Mouse (Mus musculus) stomach, embryonic 16.5 days (tissue): ENCODE results near the gene Sspn. TPM values are rescaled to one million over a fixed set of nuclear protein-coding genes. Genes with fewer than 3 reads are reported as not detected.
A peak's percentile ranks its signal among the peaks of the same experiment; 100 is the strongest.

ENCODE experiments used
- ATAC-seq: fragments of 200-750 bp; cut with Nextera tagmentation; 2 replicates; pipeline ENCODE4 v1.8.0; 2017; ENCODE audit warnings: moderate number of reproducible peaks, moderate TSS enrichment; ENCODE audit not compliant: insufficient read depth, low FRiP score
- H3K27ac ChIP-seq: fragments of 300-500 bp; sonication (generic); 2 replicates; pipeline ENCODE4 v1.5.1; 2014; ENCODE audit warnings: low read length
- H3K27me3 ChIP-seq: fragments of 300-500 bp; sonication (generic); 2 replicates; pipeline ENCODE4 v1.6.1; 2014; ENCODE audit warnings: low read length, control low read depth, mixed read lengths; ENCODE audit not compliant: control insufficient read depth, insufficient read depth
- H3K36me3 ChIP-seq: fragments of 300-500 bp; sonication (generic); 2 replicates; pipeline ENCODE4 v1.6.1; 2014; ENCODE audit warnings: low read length; ENCODE audit not compliant: control insufficient read depth, insufficient read depth
- H3K4me1 ChIP-seq: fragments of 300-500 bp; sonication (generic); 2 replicates; pipeline ENCODE4 v1.6.1; 2014; ENCODE audit warnings: low read length, control low read depth, mixed read lengths; ENCODE audit not compliant: control insufficient read depth, insufficient read depth
- H3K4me2 ChIP-seq: fragments of 300-500 bp; sonication (generic); 2 replicates; pipeline ENCODE4 v1.6.1; 2014; ENCODE audit warnings: low read depth, low read length, mixed read lengths
- H3K4me3 ChIP-seq: fragments of 300-500 bp; sonication (generic); replicated peaks from 2 replicates; pipeline ENCODE4 v1.5.1; 2014; ENCODE audit warnings: mild to moderate bottlenecking, low read length
- H3K9ac ChIP-seq: fragments of 300-500 bp; sonication (generic); 2 replicates; pipeline ENCODE4 v1.6.1; 2014; ENCODE audit warnings: low read length
- H3K9me3 ChIP-seq: fragments of 300-500 bp; sonication (generic); replicated peaks from 2 replicates; pipeline ENCODE4 v1.6.1; 2016; ENCODE audit warnings: low read length, control low read depth; ENCODE audit not compliant: control insufficient read depth
- WGBS: fragments of 180-500 bp; shearing (Covaris S2); extraction: QIAGEN DNeasy Blood & Tissue Kit; methylation state at CpG from one replicate; pipeline ENCODE4 v1.1.7; 2014; 5-methylcytosine and 5-hydroxymethylcytosine counted together
- polyA plus RNA-seq: library from polyadenylated mRNA; unstranded; fragments of >200 nt; fragmentation: Nextera tagmentation; extraction: Ambion mirVana; gene quantifications from 2 replicates; pipeline ENCODE4 v1.2.1, GENCODE M21; 2015

Gene Sspn
- polyA plus RNA-seq, 1 experiment from 2014 or later = 17.5 TPM

- ATAC-seq = no peak
- H3K36me3 ChIP-seq = no peaks in the 10 kb centered on the region
- no peak overlapping the region for H3K27ac ChIP-seq
- no peak overlapping the region for H3K9ac ChIP-seq
- no peaks in the 10 kb centered on the region for H3K27me3 ChIP-seq
- no peak overlapping the region for H3K4me3 ChIP-seq
- WGBS = 56% methylated on average over 3 of the region's 3 CpGs
- H3K4me2 ChIP-seq = no peak overlapping the region
- peaks cover 10% of the 10 kb centered on the region; the same call in 1 of the 2 replicates for H3K4me1 ChIP-seq
- H3K9me3 ChIP-seq = no peaks in the 10 kb centered on the region
Observed at GRCm38 (mm10) chr6:145943414-145943813, 12.0 kb downstream of the Sspn start.

GRCm38 (mm10) chr6:145945700-145946344, 14.4 kb downstream of the Sspn start:
- no peak overlapping the region for H3K4me2 ChIP-seq
- no peak overlapping the region for H3K4me3 ChIP-seq
- H3K27me3 ChIP-seq = no peaks in the 10 kb centered on the region
- no peaks in the 10 kb centered on the region for H3K36me3 ChIP-seq
- H3K9ac ChIP-seq = no peak overlapping the region
- H3K27ac ChIP-seq = 0 out of 2 replicates have a peak overlapping the region, but pooled peaks have one; percentile 49
- ATAC-seq = peak; percentile 73
- peaks cover 10% of the 10 kb centered on the region; the same call in 1 of the 2 replicates for H3K4me1 ChIP-seq
- H3K9me3 ChIP-seq = no peaks in the 10 kb centered on the region
- 58% methylated on average over 11 of the region's 11 CpGs for WGBS

GRCm38 (mm10) chr6:145949049-145949448, 17.6 kb downstream of the Sspn start:
- peaks cover 10% of the 10 kb centered on the region; the same call in 1 of the 2 replicates for H3K4me1 ChIP-seq
- no peaks in the 10 kb centered on the region for H3K27me3 ChIP-seq
- H3K4me2 ChIP-seq = no peak overlapping the region
- H3K27ac ChIP-seq = no peak overlapping the region
- H3K36me3 ChIP-seq = no peaks in the 10 kb centered on the region
- 49% methylated on average over 4 of the region's 4 CpGs for WGBS
- H3K9ac ChIP-seq = no peak overlapping the region
- no peak overlapping the region for H3K4me3 ChIP-seq
- no peaks in the 10 kb centered on the region for H3K9me3 ChIP-seq
- ATAC-seq = no peak

- no peak overlapping the region for H3K4me3 ChIP-seq
- 70% methylated on average over 5 of the region's 5 CpGs for WGBS
- ATAC-seq = no peak
- no peak overlapping the region for H3K27ac ChIP-seq
- H3K36me3 ChIP-seq = no peaks in the 10 kb centered on the region
- no peak overlapping the region for H3K4me2 ChIP-seq
- H3K27me3 ChIP-seq = no peaks in the 10 kb centered on the region
- no peak overlapping the region for H3K9ac ChIP-seq
- H3K4me1 ChIP-seq = peaks cover 9% of the 10 kb centered on the region; the same call in 1 of the 2 replicates
- no peaks in the 10 kb centered on the region for H3K9me3 ChIP-seq
Observed at GRCm38 (mm10) chr6:145950626-145951025, 19.2 kb downstream of the Sspn start.

- Histone ChIP-seq H3K4me3 (no peak overlapping the region), H3K9ac (no peak overlapping the region), H3K9me3 (no peaks in the 10 kb centered on the region), H3K27me3 (no peaks in the 10 kb centered on the region), H3K4me1 (peaks cover 5% of the 10 kb centered on the region; the same call in 1 of the 2 replicates), H3K36me3 (no peaks in the 10 kb centered on the region), H3K4me2 (no peak overlapping the region), H3K27ac (no peak overlapping the region)
- 54% methylated on average over 3 of the region's 3 CpGs for WGBS
- no peak for ATAC-seq
Observed at GRCm38 (mm10) chr6:145952594-145952993, 21.2 kb downstream of the Sspn start.

GRCm38 (mm10) chr6:145953121-145953896, 21.9 kb downstream of the Sspn start:
- Histone ChIP-seq H3K4me3 (no peak overlapping the region), H3K4me1 (no peaks in the 10 kb centered on the region), H3K27ac (no peak overlapping the region), H3K9ac (no peak overlapping the region), H3K27me3 (no peaks in the 10 kb centered on the region), H3K9me3 (no peaks in the 10 kb centered on the region), H3K36me3 (no peaks in the 10 kb centered on the region), H3K4me2 (no peak overlapping the region)
- WGBS = 74% methylated on average over 13 of the region's 13 CpGs
- ATAC-seq = no peak

GRCm38 (mm10) chr6:145957427-145957965, 26.1 kb downstream of the Sspn start:
- Histone ChIP-seq H3K9ac (no peak overlapping the region), H3K4me3 (no peak overlapping the region), H3K4me2 (no peak overlapping the region), H3K27ac (no peak overlapping the region), H3K27me3 (no peaks in the 10 kb centered on the region), H3K9me3 (no peaks in the 10 kb centered on the region), H3K4me1 (no peaks in the 10 kb centered on the region), H3K36me3 (no peaks in the 10 kb centered on the region)
- no peak for ATAC-seq
- WGBS = 79% methylated on average over 6 of the region's 6 CpGs

GRCm38 (mm10) chr6:145958070-145958469, 26.6 kb downstream of the Sspn start:
- no peaks in the 10 kb centered on the region for H3K4me1 ChIP-seq
- no peak for ATAC-seq

GRCm38 (mm10) chr6:145961047-145961446, 29.6 kb downstream of the Sspn start:
- Histone ChIP-seq H3K4me2 (no peak overlapping the region), H3K9ac (no peak overlapping the region), H3K4me1 (no peaks in the 10 kb centered on the region), H3K9me3 (no peaks in the 10 kb centered on the region), H3K27me3 (no peaks in the 10 kb centered on the region), H3K27ac (no peak overlapping the region), H3K36me3 (no peaks in the 10 kb centered on the region), H3K4me3 (no peak overlapping the region)
- 51% methylated on average over 8 of the region's 8 CpGs for WGBS
- ATAC-seq = no peak

More at GRCm38 (mm10) chr6:145958070-145958469, 26.6 kb downstream of the Sspn start:
- no peak overlapping the region for H3K9ac ChIP-seq
- H3K36me3 ChIP-seq = no peaks in the 10 kb centered on the region
- H3K27ac ChIP-seq = no peak overlapping the region
- 57% methylated on average over 5 of the region's 5 CpGs for WGBS
- H3K27me3 ChIP-seq = no peaks in the 10 kb centered on the region
- H3K4me2 ChIP-seq = no peak overlapping the region
- no peaks in the 10 kb centered on the region for H3K9me3 ChIP-seq
- H3K4me3 ChIP-seq = no peak overlapping the region
